Mouse (Mus musculus) testis, postnatal 10 days (tissue): ENCODE data around the gene Sh3pxd2a.

Experiments used
- DNase-seq: peaks from one replicate; pipeline ENCODE4 v3.0.0; 2021; ENCODE audit warnings: low spot score

Sh3pxd2a gene

DNA sequence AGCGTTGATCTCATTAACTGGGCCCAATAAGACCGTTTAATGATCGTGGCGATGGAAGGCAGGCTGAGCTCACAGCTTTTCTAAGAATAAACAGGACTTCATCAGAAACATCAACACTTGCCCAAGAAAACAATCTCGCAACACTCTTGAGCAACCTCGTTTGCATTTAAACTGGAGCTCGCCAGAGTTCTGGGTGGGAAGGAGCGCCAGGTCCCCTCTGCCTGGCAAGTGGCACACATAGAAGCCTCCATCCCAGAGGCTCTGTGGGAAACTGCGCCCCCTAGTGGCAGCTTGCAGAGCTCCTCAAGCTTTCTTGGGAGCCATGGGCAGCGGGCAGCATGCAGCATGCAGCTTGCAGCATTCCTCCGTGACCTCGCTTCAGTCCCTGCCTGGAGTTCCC is 126.5 kb downstream of the Sh3pxd2a start:
- DNase-seq = peak; percentile 97

- no peak for DNase-seq
These were observed 127.0 kb downstream of the Sh3pxd2a start for GRCm38 (mm10) chr19:47337191-47337590.

DNA sequence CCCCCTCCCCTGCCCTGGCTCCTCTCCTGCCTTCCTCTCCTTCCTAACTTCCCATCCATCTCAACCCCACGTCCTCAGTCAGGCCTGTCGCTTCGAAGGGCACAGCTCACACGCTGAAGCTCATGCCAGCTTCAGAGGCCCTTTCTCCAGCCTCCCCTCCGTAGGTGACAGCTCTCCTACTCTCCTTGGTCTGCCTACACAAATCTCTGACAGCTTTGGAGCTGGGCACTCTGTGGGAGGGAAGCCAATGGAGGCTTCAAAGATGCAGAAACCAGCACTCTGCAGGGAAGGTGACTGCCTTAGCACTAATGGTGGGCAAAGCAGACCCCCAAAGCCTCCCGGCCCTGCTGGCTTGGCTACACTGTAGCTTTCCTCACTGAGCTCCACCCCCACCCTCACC is 128.9 kb downstream of the Sh3pxd2a start:
- no peak for DNase-seq

DNA sequence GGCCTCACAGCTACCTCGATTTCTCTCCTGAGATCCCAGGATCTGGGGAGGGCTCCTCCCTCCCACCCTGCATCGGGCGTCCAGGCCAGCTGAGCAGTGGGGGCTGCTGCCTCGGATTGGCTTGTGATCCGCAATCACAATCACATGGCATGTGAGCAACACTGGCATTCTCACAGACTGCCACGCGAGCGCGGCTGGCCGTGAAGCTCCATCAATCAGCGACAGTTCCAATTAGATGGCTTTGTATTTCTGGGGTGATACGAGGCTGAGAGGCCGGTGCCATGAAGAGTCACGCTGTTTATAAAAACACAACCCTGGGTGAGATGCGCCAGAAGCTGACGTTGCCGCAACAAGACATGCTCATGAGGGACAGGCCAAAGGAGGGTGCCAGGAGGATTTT is 129.5 kb downstream of the Sh3pxd2a start:
- no peak for DNase-seq

- DNase-seq = no peak
These were observed 133.4 kb downstream of the Sh3pxd2a start for GRCm38 (mm10) chr19:47330743-47331227.

GRCm38 (mm10) chr19:47329102-47329501 is 135.1 kb downstream of the Sh3pxd2a start:
- no peak for DNase-seq

DNA sequence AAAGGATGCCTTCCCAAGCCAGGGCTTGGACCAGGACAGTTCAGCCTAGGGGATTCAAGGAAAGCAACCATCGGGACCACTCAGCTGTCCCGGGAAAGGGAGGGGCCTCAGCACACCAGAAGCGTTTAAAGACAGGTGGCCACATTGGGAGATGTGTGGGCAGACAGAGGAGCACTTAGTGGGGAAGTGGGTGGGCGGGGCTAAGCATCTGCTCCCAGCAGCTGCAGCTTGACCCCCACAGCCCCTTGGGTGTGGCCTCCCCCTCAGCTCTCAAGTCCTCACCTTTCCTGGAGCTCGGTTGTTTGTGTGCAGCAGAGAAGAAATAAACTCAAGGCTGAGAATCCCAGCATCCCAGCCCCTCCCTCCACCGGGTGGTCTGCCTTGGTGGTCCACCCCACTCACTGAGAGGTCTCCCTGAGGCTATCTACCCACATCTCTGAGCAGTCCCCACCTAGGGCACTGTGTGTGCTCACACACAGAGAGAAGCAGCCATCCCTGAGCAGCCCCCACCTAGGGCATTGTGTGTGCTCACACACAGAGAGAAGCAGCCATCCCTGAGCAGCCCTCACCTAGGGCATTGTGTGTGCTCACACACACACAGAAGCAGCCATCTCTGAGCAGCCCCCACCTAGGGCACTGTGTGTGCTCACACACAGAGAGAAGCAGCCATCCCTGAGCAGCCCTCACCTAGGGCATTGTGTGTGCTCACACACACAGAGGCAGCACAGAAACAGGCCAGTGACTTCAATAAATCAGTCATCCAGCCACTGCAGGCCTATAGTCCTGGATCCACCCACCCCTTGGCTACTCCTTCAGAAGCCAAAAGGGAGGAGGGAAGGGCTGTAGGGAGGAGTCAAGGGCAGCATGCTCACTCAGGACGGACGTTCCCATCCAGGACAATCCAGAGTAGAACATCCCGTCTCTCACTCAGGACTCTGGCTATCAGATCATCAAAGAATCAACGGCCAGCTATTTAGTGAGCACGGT is 136.0 kb downstream of the Sh3pxd2a start:
- DNase-seq = no peak

- DNase-seq = peak; percentile 73
These were observed 138.3 kb downstream of the Sh3pxd2a start for GRCm38 (mm10) chr19:47325881-47326280.

DNA sequence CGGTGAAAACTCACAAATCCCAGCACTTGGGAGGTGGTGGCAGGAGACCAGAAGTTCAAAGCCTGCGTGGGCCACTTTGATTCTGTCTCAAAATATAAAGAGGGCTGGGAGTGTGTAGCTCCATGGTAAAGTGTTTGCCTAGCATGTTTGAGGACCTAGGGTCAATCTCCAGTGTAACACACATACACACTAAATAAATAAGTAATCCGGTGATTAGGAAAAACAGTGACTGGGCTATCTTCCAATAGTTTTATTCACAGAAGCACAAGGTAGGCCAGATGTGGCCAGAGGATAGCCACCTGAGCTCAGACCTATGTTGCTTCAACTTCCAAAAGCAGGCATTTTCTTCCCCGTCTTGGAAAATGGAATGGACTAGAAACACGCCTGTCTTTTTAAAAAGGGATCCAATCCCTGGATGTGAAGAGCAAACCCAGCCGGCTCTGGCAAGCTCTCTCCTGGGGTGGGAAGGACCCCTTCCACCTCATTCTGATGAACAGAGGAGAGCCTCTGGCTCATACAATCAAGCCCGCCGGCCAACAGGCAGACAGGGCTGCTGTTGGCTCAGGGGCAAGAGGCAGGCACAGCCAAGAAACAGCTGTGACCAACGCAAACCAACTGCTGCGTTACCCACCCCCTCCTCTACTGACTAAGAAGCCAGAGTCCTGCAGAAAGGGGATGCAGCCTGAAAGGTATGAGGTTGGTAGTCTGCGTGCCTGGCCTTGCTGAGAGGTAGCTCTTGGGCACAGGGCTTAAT is 140.9 kb downstream of the Sh3pxd2a start:
- no peak for DNase-seq

DNA sequence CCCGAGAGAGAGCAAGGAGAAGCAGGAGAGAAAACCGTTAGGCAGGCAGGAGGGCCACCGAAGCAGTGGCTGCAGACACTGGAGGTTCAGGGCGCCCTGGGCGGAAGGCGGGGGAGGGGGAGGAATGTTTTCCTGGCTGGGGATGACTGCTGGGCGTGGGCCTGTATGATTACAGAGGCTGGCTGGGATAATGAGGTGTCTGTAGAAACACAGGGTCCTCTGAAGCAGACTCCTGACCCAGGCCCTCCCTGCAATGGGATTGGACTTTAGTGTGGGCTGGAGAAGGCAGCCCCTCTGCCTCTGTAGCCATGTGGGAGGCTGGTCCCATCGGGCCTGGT is 143.9 kb downstream of the Sh3pxd2a start:
- DNase-seq = peak; percentile 85

GRCm38 (mm10) chr19:47319521-47320330 is 144.5 kb downstream of the Sh3pxd2a start:
- DNase-seq = no peak

DNA sequence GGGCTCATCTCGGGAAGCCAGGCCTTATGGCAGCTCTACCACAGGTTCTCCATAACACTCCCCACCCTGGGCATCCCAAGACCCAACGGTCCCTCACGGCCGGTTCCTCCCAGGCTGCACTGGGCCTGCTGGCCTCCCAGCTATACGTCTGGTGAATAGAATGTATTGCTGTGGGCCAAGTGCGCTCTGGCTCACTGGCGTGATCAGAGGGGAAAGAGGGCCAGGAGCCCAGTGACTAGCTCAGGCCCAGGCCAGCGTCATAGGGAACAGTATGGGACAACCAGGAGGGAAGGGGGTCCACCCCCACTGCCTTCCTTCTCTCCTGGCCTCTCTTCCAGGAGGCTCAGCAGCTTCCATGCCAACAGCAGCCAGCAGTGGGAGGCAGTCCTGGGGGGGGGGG is 145.1 kb downstream of the Sh3pxd2a start:
- DNase-seq = no peak

DNA sequence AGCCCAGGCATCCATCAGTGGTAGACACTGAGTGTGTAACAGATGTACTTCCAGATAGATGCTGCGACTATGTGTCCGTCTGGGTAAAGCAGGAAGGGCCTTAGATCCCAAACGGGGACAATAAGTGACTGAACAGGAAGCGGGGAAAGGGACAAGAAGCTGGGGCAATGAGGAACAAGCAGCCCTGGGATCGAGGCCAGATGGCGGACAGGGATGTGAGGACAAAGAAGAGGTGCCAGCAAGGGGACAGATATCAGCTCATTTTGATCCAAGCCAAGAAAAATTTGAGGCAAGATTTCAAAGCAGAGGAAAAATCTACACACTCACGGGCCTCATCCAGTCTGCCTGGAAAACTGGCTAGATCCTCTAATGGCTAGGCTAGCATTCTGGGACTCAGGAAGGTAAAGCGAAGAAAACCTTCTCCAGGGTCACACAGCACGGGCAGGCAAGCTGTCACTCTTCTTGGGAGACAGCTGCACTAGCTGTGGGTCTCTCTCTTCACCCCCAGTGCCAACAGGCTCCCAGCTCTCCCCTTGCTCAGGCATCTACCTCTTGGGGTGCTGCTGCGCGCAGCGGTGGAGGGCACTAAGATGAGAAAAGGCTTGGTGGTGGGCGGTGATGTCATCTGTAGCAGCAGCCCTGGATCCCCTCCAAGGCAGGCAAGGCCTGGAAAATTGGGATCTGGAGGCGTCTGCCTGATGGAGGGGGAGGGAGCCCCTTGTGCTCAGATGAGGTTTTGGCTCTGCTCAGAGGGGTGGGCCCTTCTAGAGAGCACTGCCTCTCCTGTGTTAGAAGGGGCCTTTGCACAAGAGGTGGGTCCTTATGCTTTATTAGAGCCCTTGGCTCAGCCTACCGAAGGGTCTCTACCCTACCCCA is 146.9 kb downstream of the Sh3pxd2a start:
- DNase-seq = peak; percentile 66

DNA sequence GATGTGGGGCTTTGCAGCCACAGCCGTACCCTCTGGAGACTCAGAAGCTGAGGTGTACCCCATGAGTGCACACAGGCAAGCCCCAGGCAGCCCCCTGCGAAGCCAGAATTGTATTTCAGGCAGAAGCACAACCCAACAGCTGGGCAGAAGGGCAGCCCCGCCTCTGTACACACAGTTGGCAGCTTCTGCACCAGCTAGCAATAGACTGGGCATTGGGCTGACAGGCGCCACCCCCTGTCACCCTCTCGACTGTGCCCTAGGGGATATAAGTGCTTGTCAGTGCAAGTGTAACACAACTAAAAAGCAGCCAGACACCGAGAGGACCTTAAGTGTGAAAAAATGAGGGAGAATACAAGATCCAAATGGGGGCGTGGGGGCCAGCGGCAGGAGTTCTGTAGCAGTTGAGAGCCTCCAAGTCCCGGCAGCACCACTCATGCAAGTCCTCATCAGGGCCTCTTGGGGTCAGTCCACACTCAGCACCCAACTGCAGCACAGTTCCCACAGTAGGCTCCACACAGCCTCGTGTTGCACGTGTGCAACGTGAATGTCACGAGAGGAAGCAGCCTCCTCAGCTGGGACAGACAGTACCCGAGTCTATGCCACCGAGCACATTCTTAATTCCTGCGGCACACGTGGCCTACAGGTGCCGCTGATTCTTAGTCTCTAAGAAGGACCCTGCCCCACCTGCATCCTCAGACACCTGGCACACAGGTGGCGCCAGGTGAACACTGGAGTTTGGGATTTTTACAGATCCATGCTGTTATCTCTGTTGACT is 147.7 kb downstream of the Sh3pxd2a start:
- no peak for DNase-seq

DNA sequence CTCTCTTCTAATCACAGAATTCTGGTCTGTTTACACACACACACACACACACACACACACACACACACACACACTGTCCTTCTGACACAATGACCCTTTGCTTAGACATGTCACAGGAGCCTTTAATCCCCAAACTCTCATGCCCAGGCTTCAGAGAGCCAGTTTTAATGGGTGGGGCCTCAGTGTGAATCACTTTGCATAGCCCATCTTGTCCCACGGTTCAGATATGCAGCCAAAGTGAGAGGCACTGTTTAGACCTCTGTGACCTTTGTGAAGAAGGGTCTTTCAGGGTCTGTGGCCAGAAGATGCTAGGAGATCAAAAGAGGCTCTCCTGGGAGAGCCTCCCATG is 148.3 kb downstream of the Sh3pxd2a start:
- DNase-seq = no peak

DNA sequence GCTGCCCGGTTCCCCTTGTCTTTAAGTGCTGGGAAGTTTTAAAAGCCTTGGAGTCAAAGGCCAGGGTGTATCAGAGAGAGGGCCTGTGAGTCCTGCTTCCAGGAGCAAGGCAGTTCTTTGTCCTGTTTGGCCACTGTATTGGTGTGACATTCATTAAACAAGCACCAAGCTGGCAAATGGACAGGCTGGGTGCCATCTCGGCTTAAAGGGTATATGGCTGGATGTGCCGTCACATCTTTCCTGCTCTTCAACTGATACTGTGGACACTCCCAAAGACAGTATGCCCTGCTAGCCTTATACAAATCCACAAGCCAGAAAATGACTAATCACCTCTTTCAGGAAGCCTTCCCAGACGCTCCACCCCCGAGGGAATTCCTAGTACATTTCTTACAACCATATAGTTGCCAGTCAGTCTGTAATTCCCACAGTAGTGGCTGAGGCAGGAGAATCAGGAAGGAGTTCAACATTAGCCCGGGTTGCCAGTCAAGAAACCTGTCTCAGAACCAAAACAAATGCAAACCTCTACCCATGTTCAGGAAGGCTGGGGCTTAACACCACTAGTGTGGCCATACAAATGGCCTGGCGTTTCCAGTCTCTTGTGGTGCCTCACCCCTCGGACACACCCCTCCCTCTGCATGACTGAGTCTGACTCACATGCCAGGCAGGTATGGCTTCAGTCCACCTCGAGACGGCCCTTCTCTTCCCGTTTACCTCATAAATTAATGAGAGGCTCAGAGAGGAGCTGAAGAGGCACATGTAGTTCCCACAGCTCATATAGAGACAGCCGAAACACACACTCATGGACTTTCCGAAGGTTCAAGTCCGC is 148.9 kb downstream of the Sh3pxd2a start:
- DNase-seq = no peak

- peak; percentile 72 for DNase-seq
These were observed 149.9 kb downstream of the Sh3pxd2a start for GRCm38 (mm10) chr19:47314076-47314941.

GRCm38 (mm10) chr19:47313387-47314075 is 150.7 kb downstream of the Sh3pxd2a start:
- no peak for DNase-seq
